Mouse (Mus musculus) adrenal gland, postnatal 36 days (tissue): ENCODE results near the gene Kcnj9. TPM values are rescaled to one million over a fixed set of nuclear protein-coding genes. Genes with fewer than 3 reads are reported as not detected.

ENCODE experiments used
- DNase-seq, 2 experiments: peaks; one replicate each; pipeline ENCODE4 v3.0.0; 2021; ENCODE audit warnings: mixed read lengths in 1 of 2
- total RNA-seq, 2 experiments: library from RNA; stranded (reverse); gene quantifications; 2 replicates each; pipeline ENCODE4 v1.2.3; 2021

The Kcnj9 gene
- total RNA-seq, 2 experiments from 2014 or later: 0.23 TPM; not detected in 1

GRCm38 (mm10) chr1:172311921-172312767 lies 17.0 kb downstream of the Kcnj9 start:
- DNase-seq: peak; percentile 93 to 95

GRCm38 (mm10) chr1:172311248-172311906 lies 17.7 kb downstream of the Kcnj9 start:
- peak; percentile 79 to 81 for DNase-seq

GRCm38 (mm10) chr1:172309699-172310398 lies 19.3 kb downstream of the Kcnj9 start:
- peak; percentile 90 to 92 for DNase-seq

- DNase-seq: no peak
Observed at GRCm38 (mm10) chr1:172308409-172308808, 20.7 kb downstream of the Kcnj9 start.

GRCm38 (mm10) chr1:172307936-172308335 lies 21.2 kb downstream of the Kcnj9 start:
- DNase-seq: no peak

GRCm38 (mm10) chr1:172306885-172307284 lies 22.2 kb downstream of the Kcnj9 start:
- no peak for DNase-seq

- DNase-seq: no peak
Observed at GRCm38 (mm10) chr1:172306196-172306595, 22.9 kb downstream of the Kcnj9 start.

- DNase-seq: peak; percentile 39 to 44
Observed at GRCm38 (mm10) chr1:172305635-172306034, 23.5 kb downstream of the Kcnj9 start.

- DNase-seq: no peak
Observed at GRCm38 (mm10) chr1:172305153-172305552, 24.0 kb downstream of the Kcnj9 start.

- no peak for DNase-seq
Observed at GRCm38 (mm10) chr1:172304443-172304842, 24.7 kb downstream of the Kcnj9 start.

GRCm38 (mm10) chr1:172302851-172303250 lies 26.3 kb downstream of the Kcnj9 start:
- no peak for DNase-seq

GRCm38 (mm10) chr1:172302311-172302710 lies 26.8 kb downstream of the Kcnj9 start:
- no peak for DNase-seq

- DNase-seq: no peak
Observed at GRCm38 (mm10) chr1:172301180-172301579, 27.9 kb downstream of the Kcnj9 start.

GRCm38 (mm10) chr1:172300247-172300646 lies 28.9 kb downstream of the Kcnj9 start:
- DNase-seq: peak; percentile 78 to 80

- no peak for DNase-seq
Observed at GRCm38 (mm10) chr1:172299528-172299927, 29.6 kb downstream of the Kcnj9 start.

GRCm38 (mm10) chr1:172297611-172298537 lies 31.2 kb downstream of the Kcnj9 start, which contains the start of gene Atp1a2:
Gene Atp1a2, minus strand, starts transcription at chr1:172298064.
- peak in 1 of 2 experiments; percentile 32 for DNase-seq

- peak; percentile 33 to 52 for DNase-seq
Observed at GRCm38 (mm10) chr1:172296816-172297510, 32.2 kb downstream of the Kcnj9 start.

- DNase-seq: no peak
Observed at GRCm38 (mm10) chr1:172295751-172296197, 33.3 kb downstream of the Kcnj9 start.

GRCm38 (mm10) chr1:172293449-172293848 lies 35.7 kb downstream of the Kcnj9 start:
- DNase-seq: no peak

- DNase-seq: peak; percentile 43 to 49
Observed at GRCm38 (mm10) chr1:172292880-172293279, 36.2 kb downstream of the Kcnj9 start.

- DNase-seq: no peak
Observed at GRCm38 (mm10) chr1:172289617-172289946, 39.5 kb downstream of the Kcnj9 start.
